7 mouse cellular contexts compared by ENCODE assay signal in the genomic region with DNA sequence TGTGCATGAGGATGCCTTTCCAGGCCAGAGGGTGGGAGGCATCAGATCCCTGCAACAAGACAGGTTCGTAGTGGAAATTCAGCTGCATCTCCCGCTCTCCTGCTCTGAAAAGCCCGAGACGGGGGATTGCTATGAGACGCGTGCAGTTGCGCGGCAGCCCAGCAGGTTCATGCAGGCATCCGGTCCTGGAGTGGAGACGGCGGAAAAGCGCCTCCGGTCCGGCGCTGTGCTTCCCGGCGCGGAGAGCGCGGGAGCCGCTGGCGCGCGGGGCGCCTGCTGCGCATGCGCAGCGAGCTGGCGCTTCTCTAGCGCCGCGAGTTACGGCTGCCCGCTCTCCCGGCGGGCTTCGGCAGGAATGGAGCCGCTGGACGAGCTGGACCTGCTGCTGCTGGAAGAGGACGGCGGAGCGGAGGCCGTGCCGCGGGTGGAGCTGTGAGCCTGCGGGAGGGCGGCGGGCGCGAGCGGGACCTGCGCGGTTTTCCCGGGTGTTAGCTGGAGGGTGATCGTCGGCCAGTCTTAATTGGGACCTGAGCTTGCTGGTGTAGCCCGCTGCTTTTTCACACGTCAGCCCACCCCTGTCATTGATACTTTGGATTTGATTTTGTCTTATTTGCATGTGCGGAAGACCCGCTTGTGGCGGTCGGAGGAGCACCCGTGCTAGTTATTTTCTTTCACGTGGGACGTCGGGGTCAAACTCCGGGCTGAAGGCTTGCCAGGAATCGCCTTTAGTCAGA. TPM values are rescaled to one million over a fixed set of nuclear protein-coding genes. Genes with fewer than 3 reads are reported as not detected.
DNase-seq lines count a peak whose midpoint lies in the region; ATAC-seq and TF ChIP-seq lines count a peak whose summit lies in the region.

A gene (plus strand): TSS at position 289 of the 734 bp plus-strand sequence.

- peak within 1 kb of the TSS; percentile 46 for H3K4me3 ChIP-seq in cortical plate, adult 2 months (ENCODE audit: insufficient read depth, low read length)

- ATAC-seq in inflammation-experienced regulatory T-cells, adult 6 months: peak; percentile 89
- peak; percentile 87 for ATAC-seq in megakaryocyte-erythroid progenitor cell, adult 5-6 weeks (replicated peaks; ENCODE audit: low FRiP score, low TSS enrichment, poor library complexity, severe bottlenecking)

- TF ChIP-seq CTCF in cortical plate, adult 2 months (IDR thresholded peaks at IDR 0.05; ENCODE audit: extremely low read depth, insufficient read depth, low read length): no peak

- intact Hi-C loops in left cerebral cortex, postnatal 10 days (cut with DNase I): no loop called here

- peak; percentile 69 for DNase-seq in adipocyte (ENCODE audit: low spot score)
- peak; percentile 71 for DNase-seq in gastrocnemius, postnatal 10 days
- peak; percentile 49 to 81 for DNase-seq in left cerebral cortex, postnatal 10 days (ENCODE audit: extremely low spot score in 1 of 2, low spot score in 2 of 2)
- peak; percentile 84 for DNase-seq in right cerebral cortex, postnatal 25 days

- H3K27ac ChIP-seq in cortical plate, adult 2 months (ENCODE audit: insufficient read depth, low read length): no peak within 1 kb of the TSS

- no peak for TF ChIP-seq POLR2A in cortical plate, adult 2 months (IDR thresholded peaks at IDR 0.05; ENCODE audit: extremely low read depth, insufficient read depth, low read length)

- no peaks in the 10 kb centered on the region for H3K4me1 ChIP-seq in cortical plate, adult 2 months (ENCODE audit: control insufficient read depth, insufficient read depth, low read length)

RNA-seq across cellular contexts. Expression of the gene that starts here (rescaled TPM):
- 2.3 and 2.8 TPM in 2 replicates for polyA plus RNA-seq in cortical plate, adult 2 months (2012; rRNA removed)
- 1 to 10 TPM; 1.9 to 3.4 TPM for total RNA-seq in gastrocnemius, postnatal 10 days (2021)
- 1 to 10 TPM; 1.6 to 9.8 (median 3.6) TPM for polyA plus RNA-seq in inflammation-experienced regulatory T-cells, adult 6 months (2017; shearing (Covaris generic))
- 1 to 10 TPM; 1.6 to 2.3 TPM for total RNA-seq in left cerebral cortex, postnatal 10 days (2021)
- 61.7 and 63.1 TPM in 2 replicates for total RNA-seq in megakaryocyte-erythroid progenitor cell, adult 5-6 weeks (2014; fragmentation: Nextera tagmentation)
- total RNA-seq in megakaryocyte-erythroid progenitor cell, adult 5-6 weeks (2017): 41.9 and 42.8 TPM in 2 replicates

Comparison
In these comparisons a context has a peak if more than half of its experiments do, and no peak if none do; other contexts are left out.
1. RNA of the gene that starts here (total RNA-seq): 41.9 to 63.1 TPM in megakaryocyte-erythroid progenitor cell, adult 5-6 weeks; 1.9 to 3.4 TPM in gastrocnemius, postnatal 10 days and 1.6 to 2.3 TPM in left cerebral cortex, postnatal 10 days; every median in the first group is over 4 times any median in the second.
2. Peak in every context shown above with its lines, with median percentiles within 50 percentile points of each other: DNase-seq.